Mouse (Mus musculus): ENCODE results near the gene Lrch1. TPM values are rescaled to one million over a fixed set of nuclear protein-coding genes. Genes with fewer than 3 reads are reported as not detected.

Lrch1 gene
- polyA plus RNA-seq, 1 experiment from 2014 or later: 16.6 TPM

- Histone ChIP-seq H3K9me3 (replicated peaks) (no peaks in the 10 kb centered on the region), H3K4me2 (no peak overlapping the region), H3K27me3 (replicated peaks) (no peaks in the 10 kb centered on the region), H3K9ac (no peak overlapping the region), H3K27ac (ENCODE audit: poor library complexity, severe bottlenecking) (no peak overlapping the region), H3K4me1 (replicated peaks) (peaks cover 20% of the 10 kb centered on the region), H3K36me3 (peaks cover 3% of the 10 kb centered on the region; the same call in 1 of the 2 replicates), H3K4me3 (no peak overlapping the region)
- WGBS: 64% methylated on average over 2 of the region's 2 CpGs
- ATAC-seq (ENCODE audit: insufficient number of reproducible peaks, low FRiP score): no peak
Observed at GRCm38 (mm10) chr14:74936557-74937261, 11.0 kb downstream of the Lrch1 start.

DNA sequence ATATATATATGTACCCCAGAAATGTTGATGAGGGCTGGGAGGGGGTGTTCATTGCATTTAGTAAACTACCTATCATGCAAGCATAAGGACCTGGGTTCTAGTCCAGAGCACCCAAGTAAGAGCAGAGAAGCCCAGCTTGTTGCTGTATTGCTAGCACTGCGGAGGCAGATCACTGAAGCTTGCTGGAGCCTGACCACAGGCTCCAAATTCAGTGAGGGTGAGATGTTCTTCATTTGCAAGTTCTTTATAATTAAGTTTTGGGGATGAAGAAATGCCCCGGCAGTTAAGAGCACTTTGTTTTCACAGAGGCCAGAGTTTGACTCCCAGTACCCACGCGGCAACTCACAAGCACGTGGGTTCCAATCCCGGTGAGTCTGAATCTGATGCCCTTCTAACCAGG lies 12.6 kb downstream of the Lrch1 start:
- H3K36me3 ChIP-seq: no peaks in the 10 kb centered on the region
- peaks cover 20% of the 10 kb centered on the region for H3K4me1 ChIP-seq (replicated peaks)
- H3K27ac ChIP-seq (ENCODE audit: poor library complexity, severe bottlenecking): no peak overlapping the region
- no peak overlapping the region for H3K9ac ChIP-seq
- no peak overlapping the region for H3K4me3 ChIP-seq
- H3K9me3 ChIP-seq (replicated peaks): no peaks in the 10 kb centered on the region
- no peak overlapping the region for H3K4me2 ChIP-seq
- no peak for ATAC-seq (ENCODE audit: insufficient number of reproducible peaks, low FRiP score)
- no peaks in the 10 kb centered on the region for H3K27me3 ChIP-seq (replicated peaks)
- WGBS: 94% methylated on average over 6 of the region's 6 CpGs

DNA sequence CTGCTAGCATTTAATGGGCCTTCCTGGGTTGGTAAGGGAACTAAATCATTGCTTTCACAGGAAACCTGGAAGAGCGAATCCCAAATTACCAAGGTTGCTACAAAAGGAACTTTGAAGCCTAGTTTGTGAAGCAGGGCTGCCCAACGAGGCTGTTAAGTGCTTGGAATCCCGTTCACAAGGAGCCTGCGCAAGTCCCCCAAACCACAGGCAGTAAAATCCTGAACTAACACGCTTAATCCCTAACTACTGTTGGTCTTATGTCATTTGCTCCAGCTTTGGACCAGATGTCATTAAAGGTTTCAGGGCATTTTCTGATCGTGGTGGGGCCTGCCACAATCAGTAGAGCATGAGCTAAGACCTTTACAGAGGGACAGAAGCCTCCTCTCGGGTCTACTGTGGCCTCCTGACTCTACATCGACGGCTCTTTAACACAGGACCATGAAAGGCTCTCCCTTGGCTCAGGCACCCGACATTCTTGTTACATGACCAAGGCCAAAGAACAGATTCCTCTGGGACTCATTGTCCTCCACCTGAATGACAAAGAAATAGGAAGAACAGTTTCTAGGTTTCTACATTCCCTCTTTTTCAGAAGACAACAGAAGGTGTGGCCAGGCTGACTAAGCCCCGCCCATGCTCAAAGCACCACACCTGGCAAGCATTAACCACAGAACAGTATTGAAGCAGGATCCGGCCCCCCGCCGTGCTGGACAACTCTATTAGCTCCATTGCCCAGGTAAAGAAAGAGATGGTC lies 13.5 kb downstream of the Lrch1 start:
- H3K27me3 ChIP-seq (replicated peaks): no peaks in the 10 kb centered on the region
- no peak overlapping the region for H3K9ac ChIP-seq
- H3K4me1 ChIP-seq (replicated peaks): peaks cover 18% of the 10 kb centered on the region
- 72% methylated on average over 14 of the region's 14 CpGs for WGBS
- no peaks in the 10 kb centered on the region for H3K36me3 ChIP-seq
- H3K4me3 ChIP-seq: no peak overlapping the region
- no peak overlapping the region; the same call in 1 of the 2 replicates for H3K27ac ChIP-seq (ENCODE audit: poor library complexity, severe bottlenecking)
- ATAC-seq (ENCODE audit: insufficient number of reproducible peaks, low FRiP score): no peak
- no peak overlapping the region for H3K4me2 ChIP-seq
- no peaks in the 10 kb centered on the region for H3K9me3 ChIP-seq (replicated peaks)

DNA sequence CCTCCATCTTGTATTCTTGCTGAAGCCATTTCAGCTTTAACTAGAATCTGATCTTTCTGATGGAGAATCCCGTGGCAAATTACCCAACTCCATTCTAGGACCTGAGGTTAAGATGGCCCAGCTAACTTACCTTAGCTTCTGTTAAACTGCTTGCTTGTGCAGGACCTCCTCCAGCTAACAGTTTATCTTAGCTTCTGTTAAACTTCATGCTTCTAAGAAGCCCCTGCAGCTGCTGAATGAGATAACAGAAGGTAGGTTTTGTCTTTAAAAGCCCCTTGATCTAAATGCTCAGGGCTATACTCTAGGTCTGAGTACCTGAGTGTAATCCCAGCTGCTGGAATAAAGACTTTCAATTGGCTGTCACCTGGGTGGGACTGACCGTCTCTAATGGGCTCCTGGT lies 17.9 kb downstream of the Lrch1 start:
- Histone ChIP-seq H3K4me3 (no peak overlapping the region), H3K9me3 (replicated peaks) (0 out of 2 replicates have a peak, but pooled peaks cover 7% of the 10 kb centered on the region), H3K4me1 (replicated peaks) (peaks cover 29% of the 10 kb centered on the region), H3K27ac (ENCODE audit: poor library complexity, severe bottlenecking) (no peak overlapping the region), H3K27me3 (replicated peaks) (no peaks in the 10 kb centered on the region), H3K4me2 (no peak overlapping the region), H3K9ac (no peak overlapping the region), H3K36me3 (no peaks in the 10 kb centered on the region)
- WGBS: 70% methylated on average over 2 of the region's 2 CpGs
- ATAC-seq (ENCODE audit: insufficient number of reproducible peaks, low FRiP score): no peak

DNA sequence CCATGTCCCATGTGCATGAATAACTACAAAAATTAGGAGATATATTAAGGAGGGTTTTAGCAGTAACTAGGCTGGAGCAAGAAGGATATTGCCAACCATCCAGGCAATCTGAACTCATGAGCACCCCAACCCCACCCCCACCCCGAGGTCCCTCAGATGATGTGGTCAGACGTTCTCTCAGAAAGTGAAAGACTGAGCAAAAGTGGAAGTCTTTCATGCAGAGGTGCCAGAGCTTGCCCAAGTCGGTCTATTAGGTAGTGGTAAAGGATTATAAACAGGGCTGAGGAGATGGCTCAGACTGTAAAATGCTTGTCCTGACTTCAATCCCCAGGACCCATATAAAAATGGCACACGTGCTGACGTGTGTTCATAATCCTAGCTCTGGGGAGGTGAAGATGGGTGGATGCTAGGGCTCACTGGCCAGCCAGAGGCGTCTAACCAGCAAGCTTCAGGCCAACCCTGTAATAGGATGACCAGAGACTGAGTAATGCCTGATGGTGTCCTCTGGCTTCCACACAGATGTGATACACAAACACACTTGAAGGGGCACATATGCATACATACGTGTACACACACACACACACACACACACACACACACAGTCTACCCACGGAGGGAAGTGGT lies 18.8 kb downstream of the Lrch1 start:
- Histone ChIP-seq H3K4me2 (no peak overlapping the region), H3K4me3 (no peak overlapping the region), H3K9ac (no peak overlapping the region), H3K9me3 (replicated peaks) (0 out of 2 replicates have a peak, but pooled peaks cover 8% of the 10 kb centered on the region), H3K27ac (ENCODE audit: poor library complexity, severe bottlenecking) (no peak overlapping the region), H3K4me1 (replicated peaks) (peaks cover 30% of the 10 kb centered on the region), H3K36me3 (no peaks in the 10 kb centered on the region), H3K27me3 (replicated peaks) (no peaks in the 10 kb centered on the region)
- WGBS: 84% methylated on average over 8 of the region's 8 CpGs
- no peak for ATAC-seq (ENCODE audit: insufficient number of reproducible peaks, low FRiP score)

DNA sequence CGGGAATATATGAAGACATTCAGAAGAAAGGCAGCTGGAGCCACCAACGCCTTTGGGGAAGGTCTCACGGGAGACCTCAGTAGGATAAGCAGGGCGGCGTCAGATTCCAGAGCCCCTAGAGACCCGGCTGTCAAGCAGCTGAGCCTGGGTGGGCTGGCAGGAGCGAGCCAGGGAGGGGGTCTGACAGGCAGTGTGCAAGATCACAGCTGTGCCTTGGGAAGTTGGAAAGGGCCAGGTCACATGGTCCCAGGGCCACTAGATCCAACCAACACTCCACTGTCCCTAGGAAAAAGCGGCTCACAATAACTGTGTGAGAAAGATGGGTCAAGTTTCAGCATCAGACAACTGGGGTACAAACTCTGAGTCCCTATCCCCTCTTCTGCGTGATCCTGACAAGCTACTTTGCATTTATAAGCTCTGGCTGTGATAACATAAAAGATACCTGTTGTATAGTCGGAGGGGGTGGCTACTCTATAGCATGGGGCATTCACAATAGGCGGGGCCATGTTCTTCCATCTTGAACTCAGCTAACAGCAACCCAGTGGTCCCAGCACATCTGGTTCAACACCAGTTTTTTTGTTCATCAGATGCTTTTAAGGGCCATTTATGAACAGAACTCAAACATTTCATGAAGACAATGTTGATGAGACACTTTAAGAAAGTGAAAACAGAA lies 20.6 kb downstream of the Lrch1 start:
- Histone ChIP-seq H3K4me1 (replicated peaks) (peaks cover 38% of the 10 kb centered on the region), H3K9me3 (replicated peaks) (0 out of 2 replicates have a peak, but pooled peaks cover 8% of the 10 kb centered on the region), H3K9ac (no peak overlapping the region), H3K27me3 (replicated peaks) (no peaks in the 10 kb centered on the region), H3K4me3 (no peak overlapping the region), H3K27ac (ENCODE audit: poor library complexity, severe bottlenecking) (no peak overlapping the region), H3K36me3 (no peaks in the 10 kb centered on the region), H3K4me2 (no peak overlapping the region)
- WGBS: 28% methylated on average over 11 of the region's 11 CpGs
- ATAC-seq (ENCODE audit: insufficient number of reproducible peaks, low FRiP score): peak; percentile 42; the same call in 1 of the 2 replicates

GRCm38 (mm10) chr14:74925951-74926517 lies 21.6 kb downstream of the Lrch1 start:
- Histone ChIP-seq H3K4me1 (replicated peaks) (peaks cover 47% of the 10 kb centered on the region), H3K4me3 (no peak overlapping the region), H3K27ac (ENCODE audit: poor library complexity, severe bottlenecking) (no peak overlapping the region), H3K9ac (no peak overlapping the region), H3K36me3 (no peaks in the 10 kb centered on the region), H3K27me3 (replicated peaks) (no peaks in the 10 kb centered on the region), H3K4me2 (no peak overlapping the region), H3K9me3 (replicated peaks) (0 out of 2 replicates have a peak, but pooled peaks cover 8% of the 10 kb centered on the region)
- no peak for ATAC-seq (ENCODE audit: insufficient number of reproducible peaks, low FRiP score)
- WGBS: 50% methylated on average over 9 of the region's 9 CpGs

DNA sequence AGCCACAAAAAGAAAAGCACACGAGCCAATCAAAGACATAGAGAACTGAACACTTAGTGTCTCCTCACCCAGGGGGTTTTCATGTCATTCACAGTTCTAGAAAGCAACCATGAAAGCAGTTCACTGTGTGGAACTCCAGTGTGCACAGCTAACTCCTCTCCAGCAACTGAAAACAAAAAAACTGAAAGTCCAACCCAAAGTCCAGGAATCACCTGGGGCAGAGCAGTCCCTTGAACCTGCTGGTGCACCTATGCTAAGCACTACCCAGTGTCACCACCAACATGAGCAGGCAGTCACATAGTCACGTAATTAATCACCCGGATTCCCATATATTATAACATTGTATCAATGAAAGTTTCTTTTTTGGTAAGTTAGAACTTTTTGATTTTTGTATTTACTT lies 23.2 kb downstream of the Lrch1 start:
- Histone ChIP-seq H3K36me3 (peaks cover 8% of the 10 kb centered on the region; the same call in 1 of the 2 replicates), H3K4me1 (replicated peaks) (peaks cover 51% of the 10 kb centered on the region), H3K27me3 (replicated peaks) (no peaks in the 10 kb centered on the region), H3K4me3 (no peak overlapping the region), H3K4me2 (no peak overlapping the region), H3K9me3 (replicated peaks) (0 out of 2 replicates have a peak, but pooled peaks cover 8% of the 10 kb centered on the region), H3K27ac (ENCODE audit: poor library complexity, severe bottlenecking) (no peak overlapping the region), H3K9ac (no peak overlapping the region)
- 77% methylated on average over 3 of the region's 3 CpGs for WGBS
- ATAC-seq (ENCODE audit: insufficient number of reproducible peaks, low FRiP score): no peak

DNA sequence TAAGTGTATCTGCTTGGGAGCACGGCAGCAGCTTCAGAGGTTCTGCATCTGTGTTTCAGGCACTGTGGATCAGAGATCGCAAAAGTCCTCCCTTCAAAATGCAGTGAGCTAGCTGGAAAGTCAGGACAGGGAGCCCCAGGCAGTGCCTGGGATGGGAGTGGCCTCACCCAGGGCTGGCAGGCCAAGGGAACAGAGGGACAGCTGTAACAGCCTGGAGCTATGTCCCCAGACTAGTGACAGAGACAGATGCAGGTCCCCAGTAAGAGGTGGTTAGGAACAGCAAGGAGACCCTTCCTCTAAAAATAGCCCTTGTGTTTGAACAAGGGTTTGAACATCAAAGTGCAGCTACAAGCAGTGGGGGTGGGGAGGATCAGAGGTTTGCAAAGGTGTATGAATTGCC lies 23.6 kb downstream of the Lrch1 start:
- Histone ChIP-seq H3K9ac (no peak overlapping the region), H3K27ac (ENCODE audit: poor library complexity, severe bottlenecking) (no peak overlapping the region), H3K9me3 (replicated peaks) (0 out of 2 replicates have a peak, but pooled peaks cover 8% of the 10 kb centered on the region), H3K4me3 (no peak overlapping the region), H3K36me3 (peaks cover 8% of the 10 kb centered on the region; the same call in 1 of the 2 replicates), H3K27me3 (replicated peaks) (no peaks in the 10 kb centered on the region), H3K4me1 (replicated peaks) (peaks cover 55% of the 10 kb centered on the region), H3K4me2 (no peak overlapping the region)
- no peak for ATAC-seq (ENCODE audit: insufficient number of reproducible peaks, low FRiP score)
- 53% methylated on average over 2 of the region's 2 CpGs for WGBS

GRCm38 (mm10) chr14:74922039-74922736 lies 25.5 kb downstream of the Lrch1 start:
- H3K4me1 ChIP-seq (replicated peaks): peaks cover 66% of the 10 kb centered on the region
- H3K27ac ChIP-seq (ENCODE audit: poor library complexity, severe bottlenecking): no peak overlapping the region
- H3K4me3 ChIP-seq: no peak overlapping the region
- ATAC-seq (ENCODE audit: insufficient number of reproducible peaks, low FRiP score): 0 out of 2 replicates have a peak, but pooled peaks have one; percentile 15
- H3K9ac ChIP-seq: no peak overlapping the region
- 69% methylated on average over 12 of the region's 12 CpGs for WGBS
- no peak overlapping the region for H3K4me2 ChIP-seq
- no peaks in the 10 kb centered on the region for H3K27me3 ChIP-seq (replicated peaks)
- peaks cover 8% of the 10 kb centered on the region; the same call in 1 of the 2 replicates for H3K36me3 ChIP-seq
- 0 out of 2 replicates have a peak, but pooled peaks cover 8% of the 10 kb centered on the region for H3K9me3 ChIP-seq (replicated peaks)

Data from heart, embryonic 12.5 days (tissue).